Mouse (Mus musculus) C2C12 (cell line): ENCODE results near the gene Ldlrad2. TPM values are rescaled to one million over a fixed set of nuclear protein-coding genes. Genes with fewer than 3 reads are reported as not detected.
"Not testable (repeated sequence)": the region's sequence is repeated elsewhere in the genome, so short reads cannot be mapped to it uniquely, and the experiment has no call there.

Experiments
- H3K27me3 ChIP-seq: one replicate; pipeline ENCODE4 v1.6.1; 2011; ENCODE audit not compliant: control insufficient read depth, insufficient read depth, insufficient read length
- H3K36me3 ChIP-seq: one replicate; pipeline ENCODE4 v1.6.1; 2011; ENCODE audit not compliant: control insufficient read depth, insufficient read depth
- H3K4me3 ChIP-seq: one replicate; pipeline ENCODE4 v1.5.1; 2011; ENCODE audit warnings: mild to moderate bottlenecking, control low read depth; ENCODE audit not compliant: poor library complexity, insufficient read depth, severe bottlenecking
- H3K79me2 ChIP-seq: one replicate; pipeline ENCODE4 v1.6.1; 2011; ENCODE audit not compliant: control insufficient read depth, insufficient read depth
- H3K79me3 ChIP-seq: one replicate; pipeline ENCODE4 v1.6.1; 2011; ENCODE audit warnings: low read depth, control low read depth
- H3ac ChIP-seq: one replicate; pipeline ENCODE3; 2011; ENCODE audit warnings: low read depth; ENCODE audit not compliant: control insufficient read depth, insufficient read length
- CEBPB ChIP-seq: IDR thresholded peaks from one replicate; pipeline ENCODE4 v1.6.1; 2011; ENCODE audit warnings: low read depth, mild to moderate bottlenecking, control low read depth, moderate library complexity
- CTCF ChIP-seq: IDR thresholded peaks from one replicate; pipeline ENCODE4 v1.5.1; 2011; ENCODE audit not compliant: control insufficient read depth, insufficient read depth, insufficient read length
- FOSL1 ChIP-seq: IDR thresholded peaks from one replicate; pipeline ENCODE4 v1.8.0; 2011; ENCODE audit warnings: mild to moderate bottlenecking, low read length; ENCODE audit not compliant: poor library complexity, insufficient read depth, severe bottlenecking
- MAX ChIP-seq: IDR thresholded peaks from one replicate; pipeline ENCODE4 v1.6.1; 2011; ENCODE audit warnings: mild to moderate bottlenecking, control low read depth
- MYOD1 ChIP-seq: IDR thresholded peaks from one replicate; pipeline ENCODE4 v1.6.1; 2011; ENCODE audit warnings: low read depth; ENCODE audit not compliant: control insufficient read depth, insufficient read length
- MYOG ChIP-seq: IDR thresholded peaks from one replicate; pipeline ENCODE4 v1.6.1; 2011; ENCODE audit not compliant: control insufficient read depth, insufficient read length; ENCODE audit errors: extremely low read depth
- USF1 ChIP-seq: IDR thresholded peaks from one replicate; pipeline ENCODE4 v1.6.1; 2011; ENCODE audit warnings: low read depth, mild to moderate bottlenecking, control low read depth, moderate library complexity
- polyA plus RNA-seq: library from polyadenylated mRNA; unstranded; fragments of >200 nt; fragmentation: generic; extraction: Trizol; gene quantifications from one replicate; pipeline ENCODE4 v1.2.1, GENCODE M21; 2012; ENCODE audit warnings: missing spikeins

The Ldlrad2 gene
- polyA plus RNA-seq, 1 experiment = not detected

DNA sequence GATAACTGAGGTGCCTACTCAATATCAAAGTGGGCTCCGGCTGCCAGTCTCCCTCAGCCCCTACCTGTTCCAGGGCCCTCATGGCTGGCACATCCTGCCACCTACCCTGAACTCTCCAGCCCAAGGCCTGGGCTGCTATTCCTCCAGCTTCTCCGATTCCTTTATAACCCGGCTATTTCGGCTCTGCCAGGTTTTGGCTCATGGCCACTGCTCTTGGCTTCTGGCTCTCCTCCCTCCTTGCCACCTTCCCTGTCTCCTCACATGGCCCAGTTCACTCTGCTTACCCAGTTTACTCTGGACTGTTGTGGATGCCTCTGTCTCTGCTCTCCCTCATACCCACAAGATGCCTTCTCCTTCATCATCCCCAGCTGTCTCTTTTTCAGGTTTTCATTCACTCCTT is 16.6 kb upstream of the Ldlrad2 start:
- no peaks in the 10 kb centered on the region for H3K36me3 ChIP-seq
- H3K79me3 ChIP-seq = peaks cover 17% of the 10 kb centered on the region
- peaks cover 9% of the 10 kb centered on the region for H3K27me3 ChIP-seq
- peaks cover 20% of the 10 kb centered on the region for H3K79me2 ChIP-seq
- H3K4me3 ChIP-seq = no peak overlapping the region
- no peak overlapping the region for H3ac ChIP-seq
- TF ChIP-seq MYOG (no peak), MAX (no peak), FOSL1 (no peak), MYOD1 (no peak), CEBPB (no peak), CTCF (no peak), USF1 (no peak)

DNA sequence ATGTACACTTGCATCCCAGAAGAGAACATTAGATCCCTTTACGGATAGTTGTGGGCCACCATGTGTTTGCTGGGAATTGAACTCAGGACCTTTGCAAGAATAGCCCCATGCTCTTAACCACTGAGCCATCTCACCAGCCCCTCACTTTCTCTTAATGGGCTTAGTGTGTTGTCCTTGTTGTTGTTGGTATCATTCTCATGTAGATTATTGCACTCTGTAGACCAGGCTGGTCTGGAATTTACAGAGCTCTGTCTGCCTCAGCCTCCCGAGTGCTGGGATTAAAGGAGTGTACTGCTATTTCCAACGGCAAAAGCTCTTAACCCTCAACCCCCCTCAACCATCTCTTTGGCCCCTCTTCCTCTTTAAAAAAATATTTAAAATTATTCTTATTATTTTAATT is 15.2 kb upstream of the Ldlrad2 start:
- Histone ChIP-seq H3K27me3 (peaks cover 9% of the 10 kb centered on the region), H3K4me3 (no peak overlapping the region), H3ac (no peak overlapping the region), H3K36me3 (no peaks in the 10 kb centered on the region), H3K79me3 (peaks cover 3% of the 10 kb centered on the region), H3K79me2 (peaks cover 6% of the 10 kb centered on the region)
- TF ChIP-seq FOSL1 (no peak), CTCF (no peak), MYOG (no peak), MAX (no peak), USF1 (no peak), CEBPB (no peak)

DNA sequence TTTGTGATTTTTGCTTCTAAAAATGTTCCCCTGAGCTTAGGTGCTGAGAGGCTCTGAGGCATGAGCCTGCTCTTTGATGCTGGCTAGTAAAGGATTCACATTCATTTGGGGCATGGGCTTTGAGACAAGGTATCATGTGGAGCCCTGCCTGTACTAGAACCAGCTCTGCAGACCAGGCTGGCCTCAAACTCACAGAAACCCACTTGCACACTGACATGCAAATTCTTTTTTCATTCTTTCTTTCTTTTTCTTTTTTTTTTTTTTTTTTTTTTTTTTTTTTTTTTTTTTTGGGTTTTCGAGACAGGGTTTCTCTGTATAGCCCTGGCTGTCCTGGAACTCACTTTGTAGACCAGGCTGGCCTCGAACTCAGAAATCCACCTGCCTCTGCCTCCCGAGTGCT is 14.7 kb upstream of the Ldlrad2 start:
- not testable (repeated sequence) for H3K4me3 ChIP-seq, H3K27me3 ChIP-seq, H3K79me2 ChIP-seq, H3K36me3 ChIP-seq, H3K79me3 ChIP-seq, H3ac ChIP-seq

DNA sequence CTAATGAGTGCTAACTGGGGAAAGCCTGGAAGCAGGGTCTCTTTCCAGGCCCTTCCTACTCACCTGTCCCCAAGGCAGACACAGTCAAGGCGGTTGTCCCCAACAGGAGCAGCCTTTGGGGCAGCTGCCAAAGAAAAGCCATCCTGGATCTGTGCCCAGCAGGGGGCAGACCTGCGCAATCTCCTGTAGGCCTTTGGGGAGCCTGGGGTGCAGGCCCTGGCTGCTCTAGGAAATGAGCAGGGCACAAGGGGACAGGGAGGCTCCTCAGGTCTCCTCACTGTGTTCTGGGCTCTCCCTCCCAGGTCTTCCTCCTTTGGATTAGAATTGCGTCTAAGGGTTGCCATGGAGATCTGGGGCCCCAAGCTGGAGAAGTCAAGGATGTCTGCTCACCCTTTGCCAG is 7.4 kb upstream of the Ldlrad2 start:
- H3ac ChIP-seq = no peak overlapping the region
- no peak overlapping the region for H3K4me3 ChIP-seq
- no peaks in the 10 kb centered on the region for H3K79me2 ChIP-seq
- no peak for TF ChIP-seq MYOG
- TF ChIP-seq CTCF = no peak
- no peak for TF ChIP-seq MYOD1
- no peak for TF ChIP-seq USF1
- no peak for TF ChIP-seq FOSL1
- TF ChIP-seq MAX = no peak
- no peak for TF ChIP-seq CEBPB
- H3K79me3 ChIP-seq = no peaks in the 10 kb centered on the region
- no peaks in the 10 kb centered on the region for H3K27me3 ChIP-seq
- no peaks in the 10 kb centered on the region for H3K36me3 ChIP-seq

DNA sequence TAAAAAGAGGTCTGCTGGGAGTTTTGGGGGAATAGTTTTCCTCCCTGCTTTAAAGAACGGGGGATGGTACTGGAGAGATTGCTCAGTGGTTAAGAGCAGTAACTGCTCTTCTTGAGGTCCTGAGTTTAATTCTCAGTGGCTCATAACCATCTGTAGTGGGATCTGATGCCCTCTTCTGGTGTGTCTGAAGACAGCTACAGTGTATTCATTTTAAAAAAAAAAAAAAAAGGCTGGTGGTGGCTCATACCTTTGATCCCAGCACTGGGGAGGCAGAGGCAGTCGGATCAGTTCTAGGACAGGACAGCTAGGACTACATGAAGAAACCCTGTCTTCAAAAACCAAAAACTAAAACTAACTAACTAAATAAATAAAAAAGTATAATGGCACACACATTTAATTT is 5.9 kb upstream of the Ldlrad2 start:
- H3K36me3 ChIP-seq = no peaks in the 10 kb centered on the region
- no peak overlapping the region for H3ac ChIP-seq
- H3K79me2 ChIP-seq = no peaks in the 10 kb centered on the region
- no peak for TF ChIP-seq MYOG
- no peak for TF ChIP-seq FOSL1
- no peak for TF ChIP-seq USF1
- no peaks in the 10 kb centered on the region for H3K27me3 ChIP-seq
- H3K79me3 ChIP-seq = no peaks in the 10 kb centered on the region
- H3K4me3 ChIP-seq = no peak overlapping the region

DNA sequence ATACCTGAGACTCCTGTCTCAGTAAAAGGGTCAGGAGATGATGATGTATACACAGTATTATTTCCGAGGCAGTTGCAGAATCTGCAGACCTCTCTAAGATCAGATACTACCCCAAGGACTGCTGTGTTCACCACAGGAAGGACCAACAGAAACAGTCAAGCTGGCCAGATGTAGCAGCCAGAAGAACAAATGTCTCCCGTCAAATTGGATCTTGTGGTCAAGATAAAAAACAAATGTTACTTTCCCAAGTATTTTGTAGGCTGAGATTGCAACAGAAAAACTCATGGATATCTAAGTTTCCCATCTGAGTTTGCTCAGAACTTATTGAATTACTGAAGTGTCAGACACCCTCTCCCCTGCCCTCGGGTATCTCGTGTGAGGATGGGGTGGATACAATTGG is 5.4 kb upstream of the Ldlrad2 start:
- Histone ChIP-seq H3K4me3 (no peak overlapping the region), H3K36me3 (no peaks in the 10 kb centered on the region), H3K79me3 (no peaks in the 10 kb centered on the region), H3ac (no peak overlapping the region), H3K79me2 (no peaks in the 10 kb centered on the region), H3K27me3 (no peaks in the 10 kb centered on the region)
- TF ChIP-seq CEBPB = no peak
- no peak for TF ChIP-seq CTCF
- no peak for TF ChIP-seq MYOG
- no peak for TF ChIP-seq FOSL1
